Mouse (Mus musculus): ENCODE results near the gene Macrod2. TPM values are rescaled to one million over a fixed set of nuclear protein-coding genes. Genes with fewer than 3 reads are reported as not detected.

Gene Macrod2
- total and polyA plus RNA-seq, 2 experiments from 2014 or later = 37.3 to 67.2 TPM

GRCm38 (mm10) chr2:141571360-141571759, 1176.3 kb downstream of the Macrod2 start:
- Histone ChIP-seq H3K36me3 (ENCODE audit: insufficient read depth, low read length) (no peaks in the 10 kb centered on the region), H3K27me3 (ENCODE audit: insufficient read depth, low read length) (no peaks in the 10 kb centered on the region), H3K9me3 (ENCODE audit: low read length) (no peaks in the 10 kb centered on the region), H3K9ac (replicated peaks; ENCODE audit: low read length, poor library complexity, severe bottlenecking) (no peak overlapping the region), H3K4me1 (ENCODE audit: insufficient read depth, low read length) (no peaks in the 10 kb centered on the region), H3K4me2 (ENCODE audit: low read depth, low read length, poor library complexity, severe bottlenecking) (no peak overlapping the region), H3K27ac (ENCODE audit: low read depth, low read length) (no peak overlapping the region), H3K4me3 (ENCODE audit: low read depth, low read length) (no peak overlapping the region)
- no peak for TF ChIP-seq CTCF (IDR thresholded peaks at IDR 0.05)
- 67% methylated on average over 3 of the region's 3 CpGs for WGBS
- ATAC-seq (ENCODE audit: low FRiP score) (no peak), DNase-seq (ENCODE audit: low spot score) (no peak)

DNA sequence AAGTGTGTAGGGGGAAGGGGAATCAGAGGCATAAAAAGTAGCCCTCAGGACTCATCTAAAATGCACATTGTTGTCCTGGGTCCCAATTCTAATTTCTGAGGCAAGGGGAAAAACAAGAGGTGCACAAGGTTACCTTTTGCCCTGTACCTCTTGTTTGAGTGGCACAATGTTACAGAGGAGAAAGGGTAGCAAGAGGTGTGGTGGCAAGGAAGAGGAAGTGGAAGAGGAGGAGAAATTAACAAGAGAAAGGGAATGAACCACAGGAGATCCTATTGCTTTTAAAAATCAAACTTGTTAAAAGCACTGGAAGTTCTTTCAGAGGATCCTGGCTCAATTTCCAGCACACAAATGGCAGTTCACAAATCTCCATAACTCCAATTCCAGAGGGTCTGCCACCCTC, 1183.1 kb downstream of the Macrod2 start:
- Histone ChIP-seq H3K4me1 (ENCODE audit: insufficient read depth, low read length) (no peaks in the 10 kb centered on the region), H3K4me3 (ENCODE audit: low read depth, low read length) (no peak overlapping the region), H3K27ac (ENCODE audit: low read depth, low read length) (no peak overlapping the region), H3K4me2 (ENCODE audit: low read depth, low read length, poor library complexity, severe bottlenecking) (no peak overlapping the region), H3K27me3 (ENCODE audit: insufficient read depth, low read length) (no peaks in the 10 kb centered on the region), H3K9me3 (ENCODE audit: low read length) (no peaks in the 10 kb centered on the region), H3K36me3 (ENCODE audit: insufficient read depth, low read length) (no peaks in the 10 kb centered on the region), H3K9ac (replicated peaks; ENCODE audit: low read length, poor library complexity, severe bottlenecking) (no peak overlapping the region)
- TF ChIP-seq CTCF (IDR thresholded peaks at IDR 0.05) = no peak
- ATAC-seq (ENCODE audit: low FRiP score) (no peak), DNase-seq (ENCODE audit: low spot score) (no peak)

DNA sequence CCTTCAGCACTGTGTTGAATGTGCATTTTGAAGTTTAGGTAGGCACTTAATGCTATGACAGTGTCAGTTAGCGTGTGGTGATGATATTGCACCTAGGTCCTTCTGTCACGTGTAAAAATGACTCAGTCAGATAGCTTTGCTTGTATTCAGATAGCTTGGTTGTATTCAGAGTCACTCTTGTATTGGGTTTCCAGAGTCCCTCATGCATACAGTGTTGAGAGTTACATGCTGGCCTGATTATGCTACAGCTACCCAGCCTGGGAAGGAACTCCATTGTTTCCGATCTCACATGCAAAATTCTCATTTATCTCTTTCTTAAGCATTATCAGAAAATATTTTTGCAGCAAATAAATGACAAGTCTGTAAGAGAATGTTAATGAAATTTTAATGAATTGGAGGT, 1187.3 kb downstream of the Macrod2 start:
- Histone ChIP-seq H3K36me3 (ENCODE audit: insufficient read depth, low read length) (no peaks in the 10 kb centered on the region), H3K4me2 (ENCODE audit: low read depth, low read length, poor library complexity, severe bottlenecking) (no peak overlapping the region), H3K9me3 (ENCODE audit: low read length) (no peaks in the 10 kb centered on the region), H3K4me1 (ENCODE audit: insufficient read depth, low read length) (no peaks in the 10 kb centered on the region), H3K4me3 (ENCODE audit: low read depth, low read length) (no peak overlapping the region), H3K27ac (ENCODE audit: low read depth, low read length) (no peak overlapping the region), H3K9ac (replicated peaks; ENCODE audit: low read length, poor library complexity, severe bottlenecking) (no peak overlapping the region), H3K27me3 (ENCODE audit: insufficient read depth, low read length) (no peaks in the 10 kb centered on the region)
- 64% methylated on average over 3 of the region's 3 CpGs for WGBS
- DNase-seq (ENCODE audit: low spot score) (no peak), ATAC-seq (ENCODE audit: low FRiP score) (no peak)
- TF ChIP-seq CTCF (IDR thresholded peaks at IDR 0.05) = no peak

- no peak for TF ChIP-seq CTCF (IDR thresholded peaks at IDR 0.05)
- H3K9ac ChIP-seq (replicated peaks; ENCODE audit: low read length, poor library complexity, severe bottlenecking) = no peak overlapping the region
- H3K27ac ChIP-seq (ENCODE audit: low read depth, low read length) = no peak overlapping the region
- H3K4me2 ChIP-seq (ENCODE audit: low read depth, low read length, poor library complexity, severe bottlenecking) = no peak overlapping the region
- ATAC-seq (ENCODE audit: low FRiP score) (no peak), DNase-seq (ENCODE audit: low spot score) (no peak)
- no peaks in the 10 kb centered on the region for H3K36me3 ChIP-seq (ENCODE audit: insufficient read depth, low read length)
- 18% methylated on average over 4 of the region's 4 CpGs for WGBS
- H3K27me3 ChIP-seq (ENCODE audit: insufficient read depth, low read length) = no peaks in the 10 kb centered on the region
- H3K4me3 ChIP-seq (ENCODE audit: low read depth, low read length) = no peak overlapping the region
- no peaks in the 10 kb centered on the region for H3K9me3 ChIP-seq (ENCODE audit: low read length)
- H3K4me1 ChIP-seq (ENCODE audit: insufficient read depth, low read length) = no peaks in the 10 kb centered on the region
These were observed 1187.8 kb downstream of the Macrod2 start for GRCm38 (mm10) chr2:141582933-141583332.

DNA sequence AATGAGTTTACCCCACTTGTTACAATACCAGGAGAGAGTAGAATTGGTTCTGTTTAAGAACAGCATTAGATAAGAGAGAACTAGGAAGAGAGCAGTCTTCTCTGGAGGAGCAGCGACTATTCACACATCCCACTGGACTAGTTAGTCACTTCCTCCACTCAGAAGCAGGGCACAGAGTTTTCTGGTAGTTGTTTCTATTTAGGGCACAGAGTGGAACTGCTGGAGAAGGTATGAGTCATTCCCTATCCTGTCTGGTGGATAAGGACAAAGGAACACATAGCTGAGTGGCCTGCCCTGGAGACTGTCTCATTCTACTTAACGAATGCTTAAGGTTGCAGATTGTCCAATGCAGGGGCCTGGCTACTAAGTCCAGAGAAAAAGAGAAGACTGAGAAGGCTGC, 1192.2 kb downstream of the Macrod2 start:
- no peaks in the 10 kb centered on the region for H3K9me3 ChIP-seq (ENCODE audit: low read length)

DNA sequence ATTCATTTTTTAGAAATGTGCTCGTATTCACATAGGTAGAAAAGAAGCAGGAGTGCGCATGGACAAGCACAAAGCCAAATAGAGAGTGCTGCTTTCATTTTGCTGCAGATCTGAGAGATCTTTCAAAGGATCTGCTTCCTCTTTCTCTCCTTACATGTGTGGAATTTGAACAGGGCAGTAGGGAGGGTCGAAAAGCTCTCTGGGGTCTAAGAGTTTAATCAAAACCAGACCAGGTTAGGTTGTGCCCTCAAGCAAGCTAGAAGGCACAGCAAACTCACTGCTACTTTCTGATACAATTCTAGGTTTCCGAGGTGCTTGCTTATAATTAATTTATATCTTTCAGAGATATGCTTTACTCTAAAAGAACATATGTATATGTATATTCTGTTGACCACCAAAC, 1196.2 kb downstream of the Macrod2 start:
- no peak for ATAC-seq (ENCODE audit: low FRiP score)
- WGBS = 69% methylated on average over 4 of the region's 4 CpGs
- H3K4me2 ChIP-seq (ENCODE audit: low read depth, low read length, poor library complexity, severe bottlenecking) = no peak overlapping the region
- H3K9ac ChIP-seq (replicated peaks; ENCODE audit: low read length, poor library complexity, severe bottlenecking) = no peak overlapping the region
- DNase-seq (ENCODE audit: low spot score) = no peak
- no peaks in the 10 kb centered on the region for H3K36me3 ChIP-seq (ENCODE audit: insufficient read depth, low read length)
- no peaks in the 10 kb centered on the region for H3K4me1 ChIP-seq (ENCODE audit: insufficient read depth, low read length)
- no peaks in the 10 kb centered on the region for H3K27me3 ChIP-seq (ENCODE audit: insufficient read depth, low read length)
- no peak for TF ChIP-seq CTCF (IDR thresholded peaks at IDR 0.05)
- no peaks in the 10 kb centered on the region for H3K9me3 ChIP-seq (ENCODE audit: low read length)
- no peak overlapping the region for H3K4me3 ChIP-seq (ENCODE audit: low read depth, low read length)
- H3K27ac ChIP-seq (ENCODE audit: low read depth, low read length) = no peak overlapping the region

More for the DNA sequence above, 1192.2 kb downstream of the Macrod2 start:
- WGBS = 71% methylated on average over 2 of the region's 2 CpGs
- Histone ChIP-seq H3K9ac (replicated peaks; ENCODE audit: low read length, poor library complexity, severe bottlenecking) (no peak overlapping the region), H3K27ac (ENCODE audit: low read depth, low read length) (no peak overlapping the region), H3K36me3 (ENCODE audit: insufficient read depth, low read length) (no peaks in the 10 kb centered on the region), H3K27me3 (ENCODE audit: insufficient read depth, low read length) (no peaks in the 10 kb centered on the region), H3K4me1 (ENCODE audit: insufficient read depth, low read length) (no peaks in the 10 kb centered on the region), H3K4me2 (ENCODE audit: low read depth, low read length, poor library complexity, severe bottlenecking) (no peak overlapping the region), H3K4me3 (ENCODE audit: low read depth, low read length) (no peak overlapping the region)
- TF ChIP-seq CTCF (IDR thresholded peaks at IDR 0.05) = no peak
- no peak for DNase-seq (ENCODE audit: low spot score)
- ATAC-seq (ENCODE audit: low FRiP score) = no peak

All from midbrain, postnatal 0 days (tissue).